Mouse (Mus musculus): ENCODE results near the gene Hmmr. TPM values are rescaled to one million over a fixed set of nuclear protein-coding genes. Genes with fewer than 3 reads are reported as not detected.
"Not testable (repeated sequence)": the region's sequence is repeated elsewhere in the genome, so short reads cannot be mapped to it uniquely, and the experiment has no call there.

The Hmmr gene
- 8.1 and 9.1 TPM in 2 replicates for total RNA-seq (2021)
- long read RNA-seq, experiment 1, partial matches to known transcripts: 0 of 8 reads
- long read RNA-seq, experiment 1, other reads (novel, unspliced or antisense): 7 of 8 reads
- long read RNA-seq, experiment 2, partial matches to known transcripts: 1 of 7 reads
- long read RNA-seq, experiment 2, other reads (novel, unspliced or antisense): 4 of 7 reads

- DNase-seq: peak; percentile 92
Measured at GRCm38 (mm10) chr11:40733339-40734174, at the start of gene Hmmr, which contains the start of gene Nudcd2. Gene Hmmr (minus strand): TSS chr11:40733422. Gene Nudcd2 (plus strand): TSS chr11:40733667.

GRCm38 (mm10) chr11:40781857-40782256, 48.6 kb upstream of the Hmmr start:
- no peak for DNase-seq

DNA sequence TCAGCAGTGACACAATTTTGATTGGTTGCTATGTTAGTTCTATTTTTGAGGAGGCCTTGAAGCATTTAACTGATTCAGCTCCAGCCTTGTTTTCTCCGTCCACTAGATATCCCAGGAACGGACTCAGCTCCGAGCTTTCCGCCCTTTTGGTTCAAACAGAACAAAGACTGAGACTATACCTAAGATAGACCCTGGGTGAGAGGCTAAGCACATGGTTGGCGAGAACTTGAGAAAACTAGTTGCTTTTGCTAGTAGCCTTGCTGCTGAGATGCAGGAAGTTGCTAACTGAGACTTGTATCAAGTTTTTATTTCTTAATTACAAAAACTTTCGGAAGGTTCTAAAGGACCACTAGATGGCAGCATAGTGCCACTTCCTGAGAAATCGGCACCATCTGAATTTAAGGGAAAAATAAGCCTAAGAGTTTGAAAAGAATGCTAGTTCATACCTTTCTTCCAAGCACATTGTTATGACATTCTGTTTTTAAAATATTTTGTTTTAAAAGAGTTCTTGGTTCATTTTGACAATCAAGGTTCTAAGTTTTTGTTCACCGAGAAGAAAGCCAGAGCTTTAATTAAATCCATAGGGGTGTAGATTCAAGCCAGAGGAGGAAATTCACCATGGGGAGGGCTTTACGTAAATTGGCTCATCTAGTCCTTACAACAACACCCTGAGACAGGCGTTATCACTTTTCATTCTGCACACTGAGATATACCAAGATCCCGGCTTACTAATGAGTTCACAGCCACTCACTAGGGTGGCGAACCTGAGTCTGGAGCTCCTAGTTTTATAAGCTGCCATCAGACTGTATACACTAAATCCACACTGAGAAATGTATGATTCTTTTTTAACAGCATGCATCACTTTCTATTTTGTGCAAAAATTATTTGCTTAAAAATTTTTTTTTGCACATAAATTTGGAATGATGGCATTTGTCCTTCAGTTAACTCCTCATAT, 42.4 kb upstream of the Hmmr start:
- DNase-seq: peak; percentile 15

- no peak for DNase-seq
Measured at GRCm38 (mm10) chr11:40764690-40765089, 31.5 kb upstream of the Hmmr start.

DNA sequence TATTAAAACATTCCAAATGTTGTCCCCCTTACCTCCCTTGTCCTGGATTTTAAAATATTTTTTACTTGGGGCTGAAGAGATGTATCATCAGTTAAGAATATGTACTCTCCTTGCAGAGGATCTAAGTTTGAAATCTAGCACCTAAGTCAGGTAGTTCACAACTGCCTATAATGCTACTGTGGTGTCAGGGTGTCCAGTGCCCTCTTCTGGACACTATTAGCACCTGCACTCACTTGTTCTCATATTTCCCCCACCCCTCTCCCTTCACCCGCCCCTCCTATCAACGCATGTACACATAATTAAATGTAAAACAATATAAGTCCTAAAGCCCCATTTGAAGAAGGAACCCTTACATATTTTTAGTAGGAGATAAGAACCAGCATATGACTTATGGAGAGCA, 30.2 kb upstream of the Hmmr start:
- peak; percentile 18 for DNase-seq

DNA sequence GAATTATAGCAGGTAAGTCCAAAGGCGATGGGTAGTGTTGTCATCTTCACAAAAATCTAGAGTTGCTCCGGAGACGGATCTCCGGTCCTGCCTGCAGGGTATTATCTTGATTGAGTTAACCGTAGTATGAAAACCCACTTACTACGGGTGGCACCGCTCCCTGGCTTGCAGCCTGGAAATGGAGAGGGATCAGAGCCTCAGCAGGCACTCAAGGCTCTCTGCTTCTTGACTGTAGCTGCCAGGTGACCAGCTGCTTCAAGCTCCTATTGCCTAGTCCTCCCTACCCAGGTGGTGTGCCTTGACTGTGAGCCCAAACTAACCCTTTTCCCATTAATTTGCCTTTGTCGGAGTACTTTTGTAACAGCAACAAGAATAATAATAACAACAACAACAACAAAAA, 26.7 kb upstream of the Hmmr start:
- DNase-seq: no peak

DNA sequence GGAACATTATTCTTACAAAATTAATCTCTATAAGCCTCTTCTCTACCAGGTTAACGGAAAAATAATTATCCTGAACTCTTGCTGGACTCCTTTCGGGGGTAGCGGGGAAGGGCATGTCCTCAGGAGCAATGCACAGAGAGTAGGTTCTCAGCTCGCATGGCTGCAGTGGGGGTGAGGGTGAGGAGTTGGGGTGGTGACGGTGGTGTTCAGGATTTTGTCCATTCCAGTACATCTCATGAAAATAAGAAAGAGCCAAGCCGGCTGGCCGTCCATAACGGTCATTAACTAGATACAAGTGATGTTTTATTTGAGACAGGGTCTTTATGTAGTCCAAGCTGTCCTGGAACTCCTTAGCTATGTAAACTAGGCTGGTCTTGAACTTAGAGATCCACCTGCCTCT, 22.7 kb upstream of the Hmmr start:
- no peak for DNase-seq

DNA sequence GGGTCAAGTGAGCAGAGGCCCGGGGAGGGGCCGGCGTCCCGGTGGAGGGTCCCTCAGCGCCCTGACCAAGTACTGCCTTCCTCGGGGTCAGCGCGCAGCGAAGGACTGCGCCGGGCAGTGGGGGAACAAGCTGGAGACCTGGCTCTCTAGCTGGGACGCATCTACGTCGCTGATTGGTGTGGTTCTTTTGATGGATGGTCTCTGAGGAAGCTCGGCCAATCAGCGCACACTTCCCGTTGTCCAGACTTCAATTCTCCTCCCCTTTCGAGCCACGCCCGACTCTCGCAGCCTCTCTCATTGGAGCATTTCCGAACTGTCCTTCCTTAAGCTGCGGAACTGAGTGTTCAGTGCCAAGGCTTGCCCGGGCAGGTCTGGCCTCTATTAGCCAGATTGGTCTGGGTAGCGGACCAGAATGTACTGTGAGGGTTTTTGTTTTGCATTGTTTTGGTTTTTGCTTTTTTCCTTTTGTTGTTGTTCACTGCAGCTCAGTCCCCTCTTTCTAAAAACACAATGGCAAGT, 21.9 kb upstream of the Hmmr start, which contains the start of gene Ccng1:
Ccng1 (minus strand) TSS at position 203 of the 519 bp plus-strand sequence.
- DNase-seq: peak; percentile 96

- no peak for DNase-seq
Measured at GRCm38 (mm10) chr11:40754664-40755107, 21.5 kb upstream of the Hmmr start.

GRCm38 (mm10) chr11:40753836-40754235, 20.6 kb upstream of the Hmmr start:
- no peak for DNase-seq

GRCm38 (mm10) chr11:40747716-40748115, 14.5 kb upstream of the Hmmr start:
- no peak for DNase-seq

- DNase-seq: no peak
Measured at GRCm38 (mm10) chr11:40746361-40746760, 13.1 kb upstream of the Hmmr start.

DNA sequence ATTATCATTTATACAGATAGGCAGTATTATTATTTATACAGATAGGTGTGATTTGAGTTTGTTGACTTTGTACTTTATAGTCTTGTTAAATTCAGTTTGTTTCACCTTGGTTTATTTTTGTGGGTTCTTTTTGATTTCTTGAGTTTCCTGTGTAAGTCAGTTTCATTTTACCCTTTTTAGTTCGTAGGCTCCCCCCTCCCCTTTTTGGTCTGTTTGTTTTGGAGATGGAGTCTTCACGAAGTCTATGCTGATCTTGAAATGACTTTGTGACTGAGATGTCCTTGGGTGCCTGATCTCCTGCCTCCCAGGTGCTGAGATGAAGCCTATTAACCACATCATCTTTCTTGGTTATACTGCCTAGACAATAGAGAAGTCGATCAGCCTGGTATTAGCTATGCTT, 11.1 kb upstream of the Hmmr start:
- DNase-seq: no peak

DNA sequence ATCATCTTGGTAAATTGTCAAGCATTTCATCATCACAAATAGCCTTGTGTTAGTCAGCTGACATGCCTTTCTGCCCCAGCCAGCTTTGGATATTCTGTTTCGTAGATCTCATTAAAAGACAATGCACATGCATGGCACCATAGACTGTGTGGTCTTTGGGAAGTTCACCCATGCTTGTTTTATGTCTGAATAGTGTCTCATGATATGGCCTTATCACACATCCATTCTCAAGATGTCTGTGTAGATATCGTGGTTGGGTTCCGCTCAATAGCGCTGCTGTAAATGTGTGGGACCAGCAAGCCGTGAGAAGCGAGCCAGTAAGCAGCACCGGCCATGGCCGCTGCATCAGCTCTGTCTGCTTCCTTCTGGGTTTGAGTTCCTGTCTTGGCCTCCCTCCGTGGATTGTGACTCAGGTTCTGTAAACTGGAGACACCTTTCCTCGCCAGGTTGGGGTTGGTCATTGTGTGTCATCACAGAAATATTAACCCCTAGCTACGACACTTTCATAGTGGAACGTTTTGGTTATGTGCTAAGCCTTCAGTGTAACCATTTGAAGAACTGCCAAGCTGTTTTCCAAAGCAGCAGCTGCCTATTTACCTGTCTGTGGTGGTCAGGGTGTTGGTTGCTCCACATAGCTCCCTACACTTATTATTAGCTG, 8.5 kb upstream of the Hmmr start:
- DNase-seq: no peak

DNA sequence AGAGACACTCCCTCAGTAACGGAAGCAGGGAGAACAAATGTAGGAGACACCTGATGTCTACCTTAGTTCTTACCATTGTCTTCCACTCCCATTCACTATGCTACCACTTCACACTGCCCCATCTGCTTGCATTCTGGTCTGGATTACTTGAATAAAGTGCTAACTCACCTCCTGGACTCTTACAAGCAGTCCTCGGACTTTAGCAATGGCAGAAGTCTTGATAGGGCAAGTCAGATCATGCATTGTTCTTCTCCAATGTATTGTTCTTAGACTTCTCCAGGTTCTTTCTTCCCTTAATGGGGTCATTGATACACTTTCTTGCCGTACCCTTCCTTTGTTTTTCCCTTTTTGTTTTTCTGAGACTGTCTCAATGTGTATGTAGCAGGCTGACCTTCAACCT, 4.1 kb upstream of the Hmmr start:
- no peak for DNase-seq

DNA sequence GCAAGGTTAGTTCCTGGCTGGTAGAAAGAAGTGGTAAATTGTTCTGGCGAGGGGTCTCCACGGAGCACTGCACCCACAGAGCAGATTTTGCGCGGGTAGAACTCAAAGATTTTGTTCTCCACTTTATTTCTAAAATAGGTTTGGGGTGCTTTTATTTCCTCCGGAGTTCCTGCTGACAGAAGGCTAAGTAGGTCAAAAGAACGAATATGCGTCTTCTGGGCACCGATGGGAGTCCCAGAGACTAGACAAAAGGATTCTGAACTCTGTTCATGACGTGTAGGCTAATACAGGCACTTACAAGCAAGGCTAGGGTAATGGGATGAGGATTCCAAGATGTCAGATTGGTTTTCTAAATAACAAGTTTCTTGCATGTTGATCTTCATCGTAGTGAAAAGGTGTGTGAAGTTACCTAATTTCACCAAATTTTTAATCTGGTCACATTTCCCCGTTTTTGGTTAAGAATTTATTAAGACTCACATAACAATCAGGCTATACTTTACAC, 1.1 kb upstream of the Hmmr start:
- no peak for DNase-seq

DNA sequence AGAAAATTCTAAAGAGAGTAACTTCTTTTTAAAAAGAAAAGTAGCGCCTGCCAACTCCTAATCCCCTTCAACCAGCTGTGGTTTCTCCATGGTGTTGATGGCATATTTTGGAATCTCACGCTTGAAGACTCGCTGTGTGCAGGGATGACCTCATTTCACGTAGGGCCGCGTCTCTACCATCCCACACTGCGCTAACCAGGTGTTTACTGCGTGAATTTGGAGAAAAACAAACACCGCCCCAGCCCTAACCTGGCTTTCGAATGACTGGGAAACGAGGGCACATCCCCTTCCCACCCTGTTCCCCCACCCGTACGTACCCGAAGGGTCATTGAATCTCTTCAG, 254 bp downstream of the Hmmr start:
- DNase-seq: no peak

DNA sequence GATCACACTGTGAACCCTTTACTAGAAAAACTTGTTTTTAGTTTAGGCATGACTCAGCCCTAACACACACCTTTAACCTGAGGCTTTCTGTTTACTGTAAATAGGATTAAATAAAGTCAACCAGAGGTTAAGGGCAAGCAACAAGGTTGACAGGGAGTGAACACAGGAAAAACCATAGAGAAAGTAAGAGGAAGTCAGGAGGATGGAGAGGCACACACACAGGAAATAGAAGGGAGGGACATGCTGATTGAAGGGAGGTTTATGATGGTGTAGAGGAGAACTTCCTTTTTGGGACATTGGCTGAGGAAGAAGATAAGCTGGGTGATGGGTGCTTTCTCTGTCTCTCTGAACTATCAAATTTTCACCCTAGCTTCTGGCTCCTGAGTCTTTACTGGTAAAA, 14.9 kb downstream of the Hmmr start:
- no peak for DNase-seq

- DNase-seq: no peak
Measured at GRCm38 (mm10) chr11:40715524-40715923, 17.7 kb downstream of the Hmmr start.

- DNase-seq: peak; percentile 37
Measured at GRCm38 (mm10) chr11:40713858-40714257, 19.4 kb downstream of the Hmmr start.

DNA sequence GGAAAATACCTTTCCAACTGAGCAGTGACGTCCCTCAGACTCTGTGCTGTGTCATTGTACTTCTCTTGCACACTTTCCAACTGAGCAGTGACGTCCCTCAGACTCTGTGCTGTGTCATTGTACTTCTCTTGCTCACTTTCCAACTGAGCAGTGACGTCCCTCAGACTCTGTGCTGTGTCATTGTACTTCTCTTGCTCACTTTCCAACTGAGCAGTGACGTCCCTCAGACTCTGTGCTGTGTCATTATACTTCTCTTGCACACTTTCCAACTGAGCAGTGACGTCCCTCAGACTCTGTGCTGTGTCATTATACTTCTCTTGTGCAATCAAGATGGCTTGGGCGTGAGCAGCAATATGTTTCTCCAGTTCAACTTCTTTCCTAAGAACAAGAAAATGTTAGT, 23.3 kb downstream of the Hmmr start:
- not testable (repeated sequence) for DNase-seq

GRCm38 (mm10) chr11:40695103-40695502, 38.1 kb downstream of the Hmmr start, which contains the start of gene Mat2b:
Gene Mat2b (minus strand): TSS chr11:40695203.
- DNase-seq: no peak
